Mouse (Mus musculus) liver, adult 2 months (tissue): ENCODE data around the gene Zfp605. TPM values are rescaled to one million over a fixed set of nuclear protein-coding genes. Genes with fewer than 3 reads are reported as not detected.

Experiments used
- DNase-seq: peaks from one replicate; pipeline ENCODE4 v3.0.0-alpha.2; 2011; ENCODE audit warnings: low read depth, low spot score; ENCODE audit errors: extremely low read depth
- H3K27ac ChIP-seq: fragments of 200-500 bp; replicated peaks from 2 replicates; pipeline ENCODE4 v1.5.1; 2012; ENCODE audit warnings: low read depth, mild to moderate bottlenecking, control low read depth, inconsistent platforms, low read length; ENCODE audit not compliant: insufficient read depth
- H3K27me3 ChIP-seq: fragments of 200-500 bp; 2 replicates; pipeline ENCODE4 v1.6.1; 2012; ENCODE audit warnings: mild to moderate bottlenecking, moderate library complexity, low read length, inconsistent platforms; ENCODE audit not compliant: control insufficient read depth, insufficient read depth
- H3K36me3 ChIP-seq: fragments of 200-500 bp; 2 replicates; pipeline ENCODE4 v1.6.1; 2012; ENCODE audit warnings: low read length, inconsistent platforms; ENCODE audit not compliant: control insufficient read depth, insufficient read depth
- H3K4me1 ChIP-seq: fragments of 200-500 bp; 2 replicates; pipeline ENCODE4 v1.6.1; 2011; ENCODE audit warnings: low read length; ENCODE audit not compliant: control insufficient read depth, insufficient read depth
- H3K4me3 ChIP-seq: fragments of 200-500 bp; 2 replicates; pipeline ENCODE4 v1.5.1; 2011; ENCODE audit warnings: low read depth, mild to moderate bottlenecking, control low read depth, low read length, moderate library complexity; ENCODE audit not compliant: insufficient read depth
- H3K79me2 ChIP-seq: fragments of 200-500 bp; 2 replicates; pipeline ENCODE4 v1.6.1; 2012; ENCODE audit warnings: inconsistent platforms, mild to moderate bottlenecking, low read length, moderate library complexity; ENCODE audit not compliant: control insufficient read depth, insufficient read depth
- H3K9ac ChIP-seq: fragments of 200-500 bp; 2 replicates; pipeline ENCODE4 v1.6.1; 2012; ENCODE audit warnings: low read depth, mild to moderate bottlenecking, control low read depth, inconsistent platforms, low read length
- CTCF ChIP-seq: fragments of 200-500 bp; IDR thresholded peaks from 2 replicates; pipeline ENCODE4 v1.5.1; 2011; ENCODE audit warnings: low read depth, low read length, control low read depth
- POLR2A ChIP-seq: fragments of 200-500 bp; IDR thresholded peaks from 2 replicates; pipeline ENCODE4 v1.6.1; 2011; ENCODE audit warnings: low read length, control low read depth; ENCODE audit not compliant: insufficient read depth; ENCODE audit errors: extremely low read depth
- WGBS: fragments of 180-500 bp; shearing (Covaris S2); methylation state at CpG from one replicate; pipeline ENCODE4 v1.1.7; 2018; 5-methylcytosine and 5-hydroxymethylcytosine counted together
- polyA plus RNA-seq: library from polyadenylated mRNA; depleted of rRNA; stranded (reverse); fragments of >200 nt; gene quantifications from 2 replicates; pipeline ENCODE4 v1.2.3, GENCODE M21; 2012; rRNA removed
- total RNA-seq: library from RNA; depleted of rRNA; stranded (reverse); fragments of >200 nt; gene quantifications from 2 replicates; pipeline ENCODE4 v1.2.3, GENCODE M21; 2014; rRNA removed

The Zfp605 gene
- total and polyA plus RNA-seq, 2 experiments: 0.32 to 2.6 TPM

- H3K9ac ChIP-seq: no peak overlapping the region
- peak; percentile 8 for DNase-seq
- 89% methylated on average over 2 of the region's 2 CpGs for WGBS
- H3K79me2 ChIP-seq: no peaks in the 10 kb centered on the region; the same call in 1 of the 2 replicates
- no peak overlapping the region for H3K27ac ChIP-seq
- H3K4me1 ChIP-seq: no peaks in the 10 kb centered on the region
- H3K36me3 ChIP-seq: peaks cover 43% of the 10 kb centered on the region
- H3K4me3 ChIP-seq: no peak overlapping the region
- no peaks in the 10 kb centered on the region for H3K27me3 ChIP-seq
- TF ChIP-seq POLR2A (no peak), CTCF (no peak)
These were observed 32.4 kb downstream of the Zfp605 start for GRCm38 (mm10) chr5:110142309-110142708.

DNA sequence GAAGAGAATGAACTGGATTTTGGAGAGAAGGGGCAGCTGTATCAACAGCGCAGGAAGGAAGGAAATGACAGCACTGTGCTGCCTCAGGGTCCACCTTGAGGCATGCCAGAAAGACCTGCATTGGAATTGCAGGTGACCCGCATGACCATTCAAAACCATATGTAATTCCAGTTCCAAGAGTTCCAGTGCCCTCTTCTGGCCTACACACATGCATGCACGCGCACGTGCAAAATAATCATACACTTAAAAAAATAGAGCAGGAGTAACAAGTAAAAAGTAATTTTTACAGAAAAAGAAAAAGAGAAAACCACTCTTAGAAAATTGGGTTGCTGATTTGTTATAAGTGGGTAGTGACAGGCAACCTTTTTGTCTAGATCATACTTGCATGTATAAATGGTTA, 33.1 kb downstream of the Zfp605 start:
- Histone ChIP-seq H3K27ac (no peak overlapping the region), H3K27me3 (no peaks in the 10 kb centered on the region), H3K79me2 (no peaks in the 10 kb centered on the region; the same call in 1 of the 2 replicates), H3K36me3 (peaks cover 46% of the 10 kb centered on the region), H3K4me3 (no peak overlapping the region), H3K9ac (no peak overlapping the region), H3K4me1 (no peaks in the 10 kb centered on the region)
- WGBS: 90% methylated on average over 5 of the region's 5 CpGs
- TF ChIP-seq POLR2A (no peak), CTCF (peak; percentile 49)
- DNase-seq: peak; percentile 12

GRCm38 (mm10) chr5:110169374-110169773, 59.5 kb downstream of the Zfp605 start:
- H3K9ac ChIP-seq: no peak overlapping the region
- no peaks in the 10 kb centered on the region; the same call in 1 of the 2 replicates for H3K79me2 ChIP-seq
- H3K4me1 ChIP-seq: no peaks in the 10 kb centered on the region
- peaks cover 58% of the 10 kb centered on the region for H3K36me3 ChIP-seq
- H3K27ac ChIP-seq: no peak overlapping the region
- H3K27me3 ChIP-seq: no peaks in the 10 kb centered on the region
- no peak overlapping the region for H3K4me3 ChIP-seq
- no peak for DNase-seq
- 94% methylated on average over 4 of the region's 4 CpGs for WGBS
- no peak for TF ChIP-seq POLR2A
- TF ChIP-seq CTCF: no peak

GRCm38 (mm10) chr5:110176362-110177020, 66.6 kb downstream of the Zfp605 start, which contains the start of gene Golga3:
Gene Golga3 (plus strand): TSS chr5:110176701.
- Histone ChIP-seq H3K9ac (peak within 1 kb of the TSS; percentile 72), H3K27me3 (no peaks in the 10 kb centered on the region), H3K4me3 (peak within 1 kb of the TSS; percentile 67), H3K4me1 (peaks cover 7% of the 10 kb centered on the region; the same call in 1 of the 2 replicates), H3K36me3 (peaks cover 2% of the 10 kb centered on the region; the same call in 1 of the 2 replicates), H3K79me2 (peaks cover 17% of the 10 kb centered on the region; the same call in 1 of the 2 replicates), H3K27ac (peak within 1 kb of the TSS; percentile 69)
- no peak for TF ChIP-seq CTCF
- TF ChIP-seq POLR2A: peak; percentile 68; the same call in 1 of the 2 replicates
- under 1% methylated on average over 41 of the region's 41 CpGs for WGBS
- DNase-seq: peak; percentile 92

DNA sequence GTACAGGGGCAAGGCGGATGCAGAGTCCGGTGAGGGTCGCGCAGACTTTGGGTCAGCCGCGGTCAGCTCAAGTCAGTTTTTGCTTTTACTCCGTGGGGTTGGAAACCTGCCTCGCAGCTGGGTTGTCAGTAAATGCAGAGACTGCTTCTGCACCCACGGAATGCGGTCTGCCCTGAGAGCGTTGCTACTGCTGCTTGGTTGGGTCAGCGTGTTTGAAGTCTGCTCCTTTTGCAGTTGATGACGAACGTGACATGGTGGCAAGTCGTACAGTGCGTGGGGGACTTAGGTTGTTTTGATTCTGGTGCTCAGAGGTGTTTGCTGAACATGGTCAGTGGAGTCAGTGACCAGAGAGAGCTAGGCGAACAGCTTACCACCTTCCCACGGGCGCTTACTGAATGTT, 67.1 kb downstream of the Zfp605 start:
- H3K79me2 ChIP-seq: peaks cover 17% of the 10 kb centered on the region; the same call in 1 of the 2 replicates
- H3K27ac ChIP-seq: peak overlapping the region; percentile 69
- H3K27me3 ChIP-seq: no peaks in the 10 kb centered on the region
- peak overlapping the region; percentile 67 for H3K4me3 ChIP-seq
- under 1% methylated on average over 19 of the region's 19 CpGs for WGBS
- H3K4me1 ChIP-seq: peaks cover 7% of the 10 kb centered on the region; the same call in 1 of the 2 replicates
- peak; percentile 33 for DNase-seq
- H3K9ac ChIP-seq: peak overlapping the region; percentile 72
- H3K36me3 ChIP-seq: peaks cover 2% of the 10 kb centered on the region
- TF ChIP-seq POLR2A (no peak), CTCF (no peak)

- DNase-seq: no peak
- WGBS: 78% methylated on average over 2 of the region's 2 CpGs
- H3K27ac ChIP-seq: no peak overlapping the region
- H3K27me3 ChIP-seq: no peaks in the 10 kb centered on the region
- peaks cover 17% of the 10 kb centered on the region; the same call in 1 of the 2 replicates for H3K79me2 ChIP-seq
- TF ChIP-seq POLR2A (no peak), CTCF (no peak)
- H3K4me1 ChIP-seq: peaks cover 7% of the 10 kb centered on the region; the same call in 1 of the 2 replicates
- H3K9ac ChIP-seq: no peak overlapping the region
- peaks cover 13% of the 10 kb centered on the region for H3K36me3 ChIP-seq
- H3K4me3 ChIP-seq: no peak overlapping the region
These were observed 68.7 kb downstream of the Zfp605 start for GRCm38 (mm10) chr5:110178628-110179027.

Other genes starting within 250 kb of the Zfp605 start
- 0.07 TPM in 1 of 2 replicates, not detected in the other for gene Gm15446, start 186.7 kb upstream of the Zfp605 start, total RNA-seq
- 1.0 and 3.1 TPM in 2 replicates for gene Gm15446, start 186.7 kb upstream of the Zfp605 start, polyA plus RNA-seq
- gene Zfp932, start 113.6 kb upstream of the Zfp605 start, total RNA-seq: 2.7 and 7.2 TPM in 2 replicates
- gene Zfp932, start 113.6 kb upstream of the Zfp605 start, polyA plus RNA-seq: 1.5 and 2.0 TPM in 2 replicates
- 0.54 and 0.65 TPM in 2 replicates for gene Gm17655, start 37.6 kb upstream of the Zfp605 start, total RNA-seq
- gene Gm17655, start 37.6 kb upstream of the Zfp605 start, polyA plus RNA-seq: not detected in 2 replicates
- 1.7 and 2.9 TPM in 2 replicates for gene Gm35315, start 15.7 kb upstream of the Zfp605 start, total RNA-seq
- 0.20 and 0.26 TPM in 2 replicates for gene Gm35315, start 15.7 kb upstream of the Zfp605 start, polyA plus RNA-seq
- 0.13 and 0.92 TPM in 2 replicates for gene Plcxd1, start 10.1 kb upstream of the Zfp605 start, total RNA-seq
- 0.62 and 2.0 TPM in 2 replicates for gene Plcxd1, start 10.1 kb upstream of the Zfp605 start, polyA plus RNA-seq
- gene Gtpbp6, start 1.9 kb upstream of the Zfp605 start, total RNA-seq: 9.0 and 10.7 TPM in 2 replicates
- gene Gtpbp6, start 1.9 kb upstream of the Zfp605 start, polyA plus RNA-seq: 32.9 and 45.2 TPM in 2 replicates
- 17.3 and 18.4 TPM in 2 replicates for gene Chfr, start 25.8 kb downstream of the Zfp605 start, total RNA-seq
- gene Chfr, start 25.8 kb downstream of the Zfp605 start, polyA plus RNA-seq: 19.8 and 19.9 TPM in 2 replicates
- gene Golga3, start 66.6 kb downstream of the Zfp605 start, total RNA-seq: 11.6 TPM in 2 replicates
- gene Golga3, start 66.6 kb downstream of the Zfp605 start, polyA plus RNA-seq: 4.3 and 5.4 TPM in 2 replicates
- gene Ankle2, start 120.9 kb downstream of the Zfp605 start, total RNA-seq: 16.5 and 17.0 TPM in 2 replicates
- gene Ankle2, start 120.9 kb downstream of the Zfp605 start, polyA plus RNA-seq: 4.9 and 5.6 TPM in 2 replicates
- gene Pgam5, start 159.8 kb downstream of the Zfp605 start, total RNA-seq: 15.1 and 16.7 TPM in 2 replicates
- 15.0 TPM in 2 replicates for gene Pgam5, start 159.8 kb downstream of the Zfp605 start, polyA plus RNA-seq
- gene Pxmp2, start 176.1 kb downstream of the Zfp605 start, total RNA-seq: 238 and 259 TPM in 2 replicates
- gene Pxmp2, start 176.1 kb downstream of the Zfp605 start, polyA plus RNA-seq: 163 and 206 TPM in 2 replicates
- gene Pole, start 176.2 kb downstream of the Zfp605 start, total RNA-seq: 1.9 and 3.1 TPM in 2 replicates
- 0.93 and 1.1 TPM in 2 replicates for gene Pole, start 176.2 kb downstream of the Zfp605 start, polyA plus RNA-seq
- not detected in 2 replicates for gene P2rx2, start 233.1 kb downstream of the Zfp605 start, total RNA-seq
- gene P2rx2, start 233.1 kb downstream of the Zfp605 start, polyA plus RNA-seq: 0.07 TPM in 1 of 2 replicates, not detected in the other
- gene Lrcol1, start 234.6 kb downstream of the Zfp605 start, total RNA-seq: not detected in 2 replicates
- gene Lrcol1, start 234.6 kb downstream of the Zfp605 start, polyA plus RNA-seq: not detected in 2 replicates